Mouse (Mus musculus) G1E (cell line): ENCODE results near the gene Vmn1r236.

ENCODE experiments used
- CTCF ChIP-seq: IDR thresholded peaks from 2 replicates; pipeline ENCODE4 v1.5.1; 2012; ENCODE audit warnings: low read depth, low read length, inconsistent platforms, mixed read lengths
- GATA1 ChIP-seq: IDR thresholded peaks from 2 replicates; pipeline ENCODE4 v1.6.1; 2012; ENCODE audit warnings: borderline replicate concordance, low read length, inconsistent platforms, mixed read lengths
- POLR2AphosphoS5 ChIP-seq: IDR thresholded peaks from 2 replicates; pipeline ENCODE4 v1.6.1; 2012; ENCODE audit warnings: low read depth, low read length, inconsistent platforms; ENCODE audit not compliant: insufficient replicate concordance

DNA sequence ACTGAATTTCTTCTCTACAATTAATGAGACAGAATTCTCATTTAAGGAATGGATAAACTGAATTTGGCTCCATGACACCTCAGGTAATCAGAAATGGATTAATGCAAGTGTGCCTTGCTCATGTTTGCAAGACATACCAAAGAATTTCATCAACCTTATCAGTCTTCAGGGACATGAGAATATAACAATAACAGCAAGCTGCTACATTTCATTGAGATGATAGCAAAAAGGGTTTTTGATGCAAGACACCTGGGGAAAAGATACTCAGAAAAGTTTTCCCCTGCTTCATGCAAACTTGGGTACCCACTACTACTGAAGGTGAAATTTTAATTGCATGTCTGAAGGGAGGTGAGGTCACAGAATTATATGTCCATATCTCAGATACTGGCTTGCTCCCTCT, 28.8 kb downstream of the Vmn1r236 start, which contains the start of gene Vmn1r237:
- TF ChIP-seq CTCF (no peak), GATA1 (no peak), POLR2AphosphoS5 (no peak)
